Mouse (Mus musculus): ENCODE measurements around the gene Nisch.

Nisch gene

DNA sequence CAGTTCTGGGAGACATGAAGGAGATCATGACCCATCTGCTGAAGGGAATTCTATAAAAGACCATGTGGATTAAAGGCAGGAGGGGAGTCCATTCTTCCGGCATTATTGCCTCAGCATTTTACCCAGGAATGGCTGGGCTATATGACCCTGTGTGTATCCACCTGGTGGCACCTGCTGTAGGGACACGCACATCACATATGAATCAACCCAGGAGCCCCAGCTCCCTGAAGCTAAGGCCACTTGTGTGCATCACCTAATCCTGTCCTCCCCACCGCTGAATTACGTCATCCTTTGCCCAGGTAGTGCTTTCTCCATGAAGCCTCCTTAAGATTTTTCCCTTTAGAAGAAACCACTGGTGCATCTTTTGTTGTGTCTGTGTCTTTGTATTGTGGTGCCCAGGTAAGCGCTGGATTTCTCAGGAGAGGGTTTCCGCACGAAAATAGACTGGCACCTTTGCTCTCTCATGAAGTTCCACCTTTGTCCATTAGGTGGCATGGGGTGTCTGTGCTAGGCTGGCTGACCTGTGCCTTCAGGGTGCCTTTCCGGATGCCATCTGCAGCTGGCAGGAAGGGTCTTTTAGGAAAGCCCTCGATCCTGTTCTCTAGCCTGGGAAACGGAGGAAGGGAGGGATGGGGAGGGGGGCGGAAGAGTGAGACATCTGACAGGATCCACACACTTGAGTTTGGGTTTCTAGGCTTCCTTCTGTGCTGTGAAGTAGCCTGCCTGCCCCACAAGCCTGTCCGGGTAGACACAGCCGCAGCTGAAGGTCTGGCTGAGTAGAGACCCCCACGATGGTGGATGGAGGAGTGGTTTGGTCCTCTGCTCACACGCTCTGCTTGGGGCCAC, 1.4 kb downstream of the Nisch start:
- DNase-seq (ENCODE audit: low spot score in 2 of 2) = peak in 1 of 2 experiments; percentile 41

DNA sequence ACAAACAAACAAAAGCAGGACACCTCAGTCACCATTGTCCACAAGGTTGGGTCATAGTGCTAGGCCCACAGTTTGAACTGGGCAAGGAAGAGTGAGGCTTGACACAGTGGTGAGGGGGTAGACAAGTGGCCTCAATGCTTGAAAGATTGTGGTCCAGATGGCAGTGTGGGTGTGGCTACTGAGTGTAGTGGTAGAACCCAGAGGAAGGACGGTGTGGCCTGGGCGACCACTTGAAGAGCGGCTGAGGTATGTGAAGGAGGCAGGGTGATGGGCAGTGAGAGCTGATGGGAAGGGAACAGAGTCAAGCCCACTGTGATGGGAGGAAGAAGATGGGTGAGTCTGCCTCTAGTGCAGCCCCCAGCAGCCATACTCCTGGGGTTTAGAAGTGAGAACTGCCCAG, 2.1 kb downstream of the Nisch start:
- DNase-seq (ENCODE audit: low spot score in 2 of 2) = no peak

DNA sequence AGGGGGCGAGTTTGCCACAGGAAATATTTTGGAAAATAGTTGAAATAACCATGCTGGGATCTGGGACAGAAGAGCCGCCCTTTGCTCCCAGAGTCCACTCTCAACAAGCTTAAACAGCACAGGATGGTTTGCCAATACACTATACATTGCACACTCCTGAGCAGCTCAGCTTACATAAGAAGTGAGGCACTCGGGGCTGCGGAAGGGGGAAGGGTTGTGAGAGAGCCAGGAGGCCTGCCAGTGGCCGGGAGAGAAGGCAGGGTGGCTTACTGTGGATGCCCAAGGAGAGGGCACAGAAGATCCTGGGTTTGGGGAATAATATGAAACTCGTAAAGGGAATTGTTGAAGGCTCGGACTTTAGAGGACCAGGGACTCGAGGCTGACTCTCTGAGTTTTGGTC, 2.9 kb downstream of the Nisch start:
- no peak for DNase-seq (ENCODE audit: low spot score in 2 of 2)

DNA sequence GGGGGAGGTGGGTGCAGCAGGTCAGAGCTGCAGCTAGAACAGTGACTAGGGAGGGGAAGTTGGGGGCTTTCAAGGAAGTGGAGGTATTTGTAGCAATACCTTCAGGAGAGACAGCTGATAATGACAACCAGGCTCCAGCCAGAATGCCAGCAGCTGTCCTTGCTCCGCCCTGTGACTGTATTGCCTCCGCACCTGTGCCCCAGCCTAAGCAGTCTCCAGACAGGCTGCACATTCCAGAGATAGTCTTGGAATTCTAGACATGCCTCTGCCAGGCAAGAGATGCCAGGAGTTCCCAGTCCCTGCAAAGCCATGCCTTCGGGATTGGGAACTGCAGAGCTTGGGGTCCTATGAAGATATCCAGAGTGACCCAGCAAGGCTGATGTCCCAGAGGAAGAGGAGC, 4.2 kb downstream of the Nisch start:
- DNase-seq (ENCODE audit: low spot score in 2 of 2) = no peak

DNA sequence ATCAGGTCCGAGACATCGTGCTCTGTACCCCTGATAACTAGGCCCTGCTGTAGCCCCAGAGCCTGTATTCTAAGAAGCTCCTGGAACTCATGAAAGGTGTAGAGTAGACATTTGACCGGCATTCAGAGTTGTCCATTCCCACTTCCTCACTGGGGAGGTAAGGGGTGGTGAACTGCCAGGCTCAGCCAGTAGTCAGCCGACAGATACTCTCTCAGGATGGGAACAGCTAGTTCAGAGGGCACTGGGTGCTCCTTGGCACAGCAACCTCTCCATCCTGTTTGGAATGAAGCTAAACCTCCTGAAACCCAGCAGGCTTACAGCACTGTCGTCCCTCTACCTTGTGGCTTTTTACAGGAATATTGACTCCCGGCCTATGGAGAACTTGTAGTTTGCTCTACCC, 4.9 kb downstream of the Nisch start:
- DNase-seq (ENCODE audit: low spot score in 2 of 2) = no peak

DNA sequence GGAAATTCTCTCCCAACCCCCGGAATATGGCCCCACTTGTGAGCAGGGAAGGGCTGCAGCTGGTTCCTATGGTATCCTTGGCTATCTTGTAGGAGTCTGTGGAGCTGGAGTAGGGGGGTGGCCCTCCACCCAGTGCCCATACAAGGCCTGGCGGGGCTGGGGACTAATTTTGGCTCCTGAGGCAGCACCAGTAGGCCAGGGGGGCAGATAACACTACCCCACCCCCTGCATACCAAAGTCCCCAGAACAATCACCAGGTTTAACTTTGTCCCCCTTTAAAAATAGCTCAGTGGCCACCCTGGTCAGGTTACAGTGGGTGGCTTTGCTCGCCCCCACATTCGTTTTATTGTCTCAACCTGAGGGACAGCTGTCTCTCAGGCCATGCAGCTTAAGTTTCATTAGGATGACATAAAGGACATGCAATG, 7.6 kb downstream of the Nisch start:
- no peak for DNase-seq (ENCODE audit: low spot score in 2 of 2)

DNA sequence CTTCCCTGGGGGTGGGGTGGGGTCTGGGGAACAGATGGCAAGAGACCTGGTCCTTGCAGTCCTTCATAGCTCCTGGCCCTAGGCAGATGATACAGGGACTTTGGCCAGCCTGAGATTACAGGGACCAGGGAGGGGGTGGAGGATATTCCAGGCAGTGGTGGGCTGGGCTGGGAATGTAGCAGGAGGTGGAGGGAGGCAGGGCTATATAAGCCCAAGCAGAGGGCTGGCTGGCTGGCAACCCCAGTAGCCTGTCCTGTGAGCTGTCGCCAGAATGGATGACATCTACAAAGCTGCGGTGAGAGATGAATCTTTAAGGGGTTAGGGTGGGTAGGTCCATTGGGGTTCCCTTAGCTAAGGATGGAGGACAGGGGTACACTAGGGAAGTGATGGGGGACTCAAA, 8.7 kb downstream of the Nisch start, which contains the start of gene Tnnc1:
TSS of gene Tnnc1 (plus strand) at position 229 of the 400 bp plus-strand sequence.
- DNase-seq (ENCODE audit: low spot score in 2 of 2) = no peak

DNA sequence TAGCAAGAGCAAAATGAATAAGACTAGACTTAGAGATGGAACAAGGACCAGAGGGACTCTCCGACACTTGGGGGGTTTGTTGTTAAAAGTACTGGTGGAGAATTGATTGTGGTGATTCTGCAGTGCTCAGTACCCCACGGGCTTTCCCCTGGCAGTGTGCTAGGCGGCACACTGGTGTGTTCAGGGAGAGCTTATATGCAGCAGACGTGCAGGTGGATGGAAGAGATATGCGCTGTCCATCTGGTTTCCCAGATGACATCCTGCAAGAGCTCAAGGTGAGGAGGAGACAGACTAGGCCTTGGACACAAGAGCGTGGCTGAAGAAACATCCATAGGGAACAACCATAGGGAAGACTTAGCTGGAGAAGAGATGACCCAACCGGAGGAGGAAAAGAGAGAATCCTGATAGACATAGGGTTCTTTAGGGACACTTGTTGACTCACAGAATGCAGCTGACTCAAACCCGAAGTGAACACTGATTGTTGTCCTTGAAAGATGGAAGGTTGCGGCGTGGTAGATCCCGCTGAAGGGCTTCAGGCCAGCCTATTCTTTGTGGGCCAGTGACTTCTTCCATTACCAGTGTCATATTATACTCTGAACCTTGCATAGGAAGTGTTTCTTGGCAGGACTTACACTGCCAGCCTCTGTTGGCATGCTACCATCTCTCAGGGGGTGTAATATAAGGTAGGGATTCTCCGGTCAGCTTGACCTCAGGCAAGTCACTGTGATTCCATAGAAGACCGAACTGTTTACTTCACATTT, 9.5 kb downstream of the Nisch start:
- no peak for DNase-seq (ENCODE audit: low spot score in 2 of 2)

DNA sequence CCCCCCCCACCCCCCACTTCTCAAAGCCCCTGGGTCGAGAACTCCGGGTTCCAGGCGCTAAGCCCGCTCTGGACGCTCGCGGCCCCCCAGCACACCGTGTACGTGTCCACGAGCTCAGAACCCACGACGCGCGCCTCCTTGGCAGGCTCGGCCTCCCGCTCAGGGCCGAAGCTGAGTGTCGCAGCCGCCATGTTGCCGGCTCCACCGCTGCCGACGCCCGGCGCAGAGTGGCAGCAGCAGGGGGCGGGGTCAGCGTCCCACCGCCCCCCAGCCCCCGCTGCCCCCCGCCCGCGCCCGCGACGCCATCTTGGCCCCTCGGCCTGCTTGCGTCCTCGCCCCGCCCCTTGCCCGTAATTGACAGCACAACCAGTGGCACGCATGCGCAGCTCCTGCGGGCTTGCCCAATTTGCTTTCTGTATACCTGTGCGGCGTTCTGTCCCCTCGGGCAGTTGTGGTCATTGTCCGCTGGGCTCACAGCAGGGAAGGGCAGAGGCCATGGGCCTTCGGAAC, 10.2 kb downstream of the Nisch start:
- DNase-seq (ENCODE audit: low spot score in 2 of 2) = peak; percentile 92 to 94

DNA sequence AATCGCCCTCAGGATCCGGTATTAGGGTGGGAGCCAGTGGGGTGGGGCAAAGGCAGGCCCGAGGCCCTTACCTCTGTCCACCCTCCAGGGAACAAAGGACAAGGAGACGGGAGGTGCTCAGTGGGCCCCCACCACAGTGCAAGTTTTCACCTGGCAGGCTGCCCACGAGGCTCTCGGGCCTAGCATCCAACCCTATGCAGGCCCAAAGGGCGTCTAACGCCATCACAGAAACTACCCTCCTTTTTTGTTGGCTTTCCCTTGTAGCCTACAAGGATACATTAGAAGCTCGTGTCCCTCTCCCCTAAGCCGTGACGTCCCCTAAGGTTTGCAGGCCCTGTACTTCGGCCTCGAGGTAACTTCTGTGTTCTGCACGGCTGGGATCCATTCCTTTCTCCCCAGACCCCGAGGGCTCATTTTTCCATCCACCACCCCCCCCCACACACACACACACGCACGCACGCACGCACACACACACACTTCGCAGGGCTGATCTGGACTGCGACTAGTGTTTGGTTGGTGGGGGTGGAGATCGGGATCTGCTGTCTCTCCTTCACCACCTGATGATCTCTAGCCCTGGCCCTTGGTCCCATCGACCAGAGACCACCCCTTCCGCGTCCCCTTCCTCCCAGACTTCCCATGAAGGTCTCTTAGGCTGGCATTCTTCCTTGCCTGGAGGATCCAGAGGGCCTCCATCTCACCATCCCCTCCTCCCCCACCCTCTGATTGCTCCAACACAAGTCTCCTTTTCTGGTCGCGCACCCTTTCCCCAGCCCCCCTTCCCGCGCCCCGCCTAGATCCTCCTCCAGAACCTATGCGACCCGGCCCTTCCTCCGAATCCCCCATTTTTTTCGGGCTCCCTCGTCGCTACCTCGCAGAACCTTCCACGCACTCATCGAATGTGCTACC, 10.9 kb downstream of the Nisch start:
- DNase-seq (ENCODE audit: low spot score in 2 of 2) = peak in 1 of 2 experiments; percentile 46

DNA sequence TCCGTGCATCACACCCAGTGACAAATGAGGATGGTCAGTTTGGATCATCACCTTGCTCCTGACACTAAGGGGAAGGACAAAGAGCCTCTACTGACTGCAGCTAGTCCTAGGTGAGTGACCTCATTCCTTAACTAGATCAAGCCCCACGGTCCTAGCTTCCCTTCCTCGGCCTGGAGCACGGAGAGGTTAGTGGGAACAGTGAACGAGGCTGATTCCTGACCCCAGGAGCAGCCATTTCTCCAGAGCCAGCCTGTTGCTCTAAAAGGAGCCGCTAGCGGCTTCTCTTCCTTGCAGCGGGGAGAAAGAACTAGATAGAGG, 11.5 kb downstream of the Nisch start:
- DNase-seq (ENCODE audit: low spot score in 2 of 2) = no peak

DNA sequence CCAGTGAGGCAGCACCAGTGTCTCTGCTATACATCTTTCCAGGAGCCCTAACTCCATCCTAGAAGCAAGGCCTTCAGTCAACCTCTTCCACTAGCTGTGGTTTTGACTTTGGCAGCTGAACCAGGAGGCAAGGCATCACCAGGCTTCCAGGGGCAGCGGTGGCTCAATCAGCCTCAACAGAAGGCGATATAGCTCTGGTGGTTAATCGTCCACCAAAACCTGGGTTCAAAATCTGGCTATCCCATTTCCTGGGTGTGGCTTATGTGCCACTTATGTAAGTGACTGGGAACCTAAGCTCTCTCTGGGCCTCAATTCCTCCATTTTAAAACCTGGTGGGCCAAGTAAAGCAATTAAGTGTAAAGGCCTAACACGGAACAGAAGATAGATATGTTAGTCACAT, 11.9 kb downstream of the Nisch start:
- no peak for DNase-seq (ENCODE audit: low spot score in 2 of 2)

DNA sequence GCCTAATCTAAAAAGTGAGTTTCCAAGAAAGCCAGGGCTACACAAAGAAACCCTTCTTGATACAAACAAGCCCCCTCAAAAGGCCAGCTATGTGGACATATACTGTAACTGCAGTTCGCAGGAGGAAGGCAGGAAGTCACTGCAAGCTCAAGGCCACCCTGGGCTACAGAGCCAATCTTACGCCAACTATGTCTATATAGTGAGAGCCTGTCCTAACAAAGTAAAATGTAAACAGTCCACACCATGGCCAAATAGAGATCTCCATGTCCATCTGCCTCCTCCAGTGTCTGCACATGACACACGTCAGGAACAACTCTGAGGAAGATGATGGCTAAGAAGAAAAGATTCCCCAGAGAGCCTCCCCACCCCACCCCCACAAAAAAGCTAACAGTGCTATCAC, 16.7 kb downstream of the Nisch start:
- no peak for DNase-seq (ENCODE audit: low spot score in 2 of 2)

DNA sequence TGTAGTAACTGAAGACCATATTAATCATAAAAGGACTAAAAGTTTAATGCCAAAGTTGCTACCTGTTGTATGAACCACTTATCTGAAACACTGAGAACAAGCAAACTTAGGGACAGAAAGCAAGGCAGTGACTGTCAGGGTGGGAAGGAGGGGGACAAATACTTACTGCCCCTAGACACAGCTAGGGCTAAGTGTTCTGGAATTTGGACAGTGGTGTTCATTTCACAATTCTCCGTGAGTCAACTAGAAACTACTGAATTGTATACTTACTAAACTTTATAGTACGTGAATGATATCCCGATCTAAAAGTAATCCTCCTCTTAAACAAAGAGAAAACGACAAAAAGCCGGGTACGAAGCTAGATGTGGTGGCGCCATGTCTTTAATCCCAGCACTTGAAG, 17.1 kb downstream of the Nisch start:
- no peak for DNase-seq (ENCODE audit: low spot score in 2 of 2)

DNA sequence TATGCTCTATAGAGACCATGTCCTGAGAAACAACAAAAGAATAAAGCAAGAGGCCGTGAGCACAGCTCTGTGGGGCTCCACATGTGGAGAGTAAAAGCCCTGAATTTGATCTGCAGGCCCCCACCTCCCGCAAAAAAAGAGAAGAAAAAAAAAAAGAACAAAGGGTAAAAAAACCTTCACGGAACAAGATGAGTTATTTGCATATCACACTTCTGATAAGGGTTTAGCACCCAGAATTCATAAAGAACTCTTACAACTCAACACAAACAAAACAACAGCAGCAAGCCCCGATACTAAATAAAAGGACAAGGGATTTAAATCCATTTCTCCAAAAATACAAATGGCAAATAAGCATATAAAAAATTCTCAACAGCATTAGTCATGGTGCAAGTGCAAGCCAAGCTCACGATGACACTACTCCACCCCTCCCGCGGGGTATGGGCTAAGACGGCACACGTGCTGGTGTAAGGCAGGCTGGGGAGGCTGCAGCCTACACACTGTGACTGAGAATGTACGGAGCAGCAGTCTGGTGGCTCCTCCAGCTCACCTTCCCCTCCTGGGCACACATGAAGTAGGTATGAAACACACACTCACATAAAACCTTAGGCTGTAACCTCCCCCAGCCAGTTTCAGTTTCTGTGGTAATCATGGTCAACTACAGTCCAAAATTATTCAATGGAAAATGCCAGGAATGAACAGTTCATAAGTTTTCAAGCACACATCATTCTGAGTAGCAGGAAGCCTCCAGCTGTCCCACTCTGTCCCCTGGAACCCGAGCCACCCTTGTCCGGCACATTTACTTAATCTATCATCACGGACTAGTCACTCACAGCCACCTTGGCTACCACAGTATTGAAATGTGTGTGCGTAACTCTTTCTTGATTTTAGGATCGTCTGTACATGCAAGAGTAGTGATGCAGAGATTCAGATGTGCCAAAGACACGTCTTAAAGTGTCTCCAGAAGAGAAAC, 18.9 kb downstream of the Nisch start:
- peak in 1 of 2 experiments; percentile 64 for DNase-seq (ENCODE audit: low spot score in 2 of 2)

DNA sequence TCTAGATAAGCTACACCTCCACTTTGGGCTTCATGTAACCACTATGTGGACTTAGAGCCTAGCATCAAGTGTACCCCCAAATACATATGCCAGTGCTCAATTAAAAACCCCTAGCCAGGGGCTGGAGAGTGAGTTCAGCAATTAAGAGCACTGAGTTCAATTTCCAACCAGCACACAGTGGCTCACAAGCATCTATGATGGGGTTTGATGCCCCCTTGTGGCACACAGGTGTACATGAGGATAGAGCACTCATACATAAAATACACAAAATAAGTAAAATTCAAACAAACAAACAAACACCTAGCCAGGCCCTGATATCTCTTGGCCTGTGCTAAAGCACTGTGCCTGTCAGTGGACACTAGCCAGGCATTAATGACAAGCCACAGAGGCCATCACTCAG, 20.8 kb downstream of the Nisch start:
- no peak for DNase-seq (ENCODE audit: low spot score in 2 of 2)

DNA sequence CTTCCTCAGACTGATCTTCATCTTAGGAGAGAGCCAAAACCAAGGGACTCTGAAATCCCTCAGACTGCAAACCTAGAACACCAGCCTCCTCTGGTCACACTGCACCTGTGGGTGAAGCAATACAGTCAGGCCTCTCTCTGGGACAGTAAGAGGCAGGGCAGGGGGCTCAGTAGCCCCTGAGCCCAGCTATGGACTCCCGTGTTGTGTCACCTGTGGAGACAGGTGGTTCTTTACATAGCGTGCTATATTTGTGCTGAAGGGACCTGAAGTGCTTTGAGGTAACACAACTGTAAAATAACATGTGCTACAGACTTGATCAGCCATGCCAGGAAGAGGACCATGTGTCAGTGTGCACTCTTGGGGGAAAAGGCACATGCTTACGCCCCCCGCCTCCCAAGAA, 21.2 kb downstream of the Nisch start:
- DNase-seq (ENCODE audit: low spot score in 2 of 2) = no peak

DNA sequence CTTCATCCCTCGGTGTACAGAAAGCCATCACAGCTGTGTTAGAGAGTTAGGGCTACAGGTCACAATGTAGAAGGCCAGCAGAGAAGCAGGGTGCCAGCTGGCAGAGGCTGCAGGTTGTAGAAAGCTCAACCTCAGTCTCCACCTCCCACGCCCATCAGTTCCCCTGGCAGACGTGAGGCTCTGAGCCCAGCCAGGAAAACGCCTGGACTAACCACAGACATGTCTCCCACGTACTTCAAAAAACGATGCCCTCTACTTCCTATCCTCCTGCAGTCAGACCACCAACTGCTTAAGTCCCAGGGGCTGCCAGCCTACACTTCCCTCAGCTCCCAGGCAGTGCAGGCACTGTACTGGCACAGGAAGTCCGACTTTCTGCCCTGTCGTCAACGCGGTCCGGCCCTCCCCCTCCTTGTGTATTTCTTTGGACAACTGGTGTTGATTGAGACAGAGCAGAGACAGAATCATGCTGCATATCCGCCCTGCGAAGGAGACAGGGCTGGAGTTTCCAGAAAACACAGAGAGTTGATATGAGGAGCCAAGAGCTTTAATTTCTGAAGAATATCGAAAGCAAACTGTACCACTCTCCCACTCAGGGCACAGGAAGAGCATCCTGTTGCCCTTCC, 21.7 kb downstream of the Nisch start:
- peak in 1 of 2 experiments; percentile 79 for DNase-seq (ENCODE audit: low spot score in 2 of 2)

DNA sequence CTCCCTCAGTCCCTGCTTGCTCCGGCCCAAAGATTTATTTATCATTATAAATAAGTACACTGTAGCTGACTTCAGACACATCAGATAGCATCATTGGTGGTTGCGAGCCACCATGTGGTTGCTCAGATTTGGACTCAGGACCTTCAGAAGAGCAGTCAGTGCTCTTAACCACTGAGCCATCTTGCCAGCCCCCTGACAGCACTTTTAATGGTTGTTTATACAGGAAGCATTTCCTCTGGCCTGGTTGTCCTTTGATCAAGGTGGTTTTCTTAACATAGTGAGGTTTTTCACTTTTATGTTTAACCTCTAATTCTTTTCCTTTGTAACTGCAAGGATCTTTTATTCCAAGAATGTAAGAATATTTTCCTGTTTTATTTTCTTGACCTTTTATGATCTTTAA, 22.3 kb downstream of the Nisch start:
- no peak for DNase-seq (ENCODE audit: low spot score in 2 of 2)

DNA sequence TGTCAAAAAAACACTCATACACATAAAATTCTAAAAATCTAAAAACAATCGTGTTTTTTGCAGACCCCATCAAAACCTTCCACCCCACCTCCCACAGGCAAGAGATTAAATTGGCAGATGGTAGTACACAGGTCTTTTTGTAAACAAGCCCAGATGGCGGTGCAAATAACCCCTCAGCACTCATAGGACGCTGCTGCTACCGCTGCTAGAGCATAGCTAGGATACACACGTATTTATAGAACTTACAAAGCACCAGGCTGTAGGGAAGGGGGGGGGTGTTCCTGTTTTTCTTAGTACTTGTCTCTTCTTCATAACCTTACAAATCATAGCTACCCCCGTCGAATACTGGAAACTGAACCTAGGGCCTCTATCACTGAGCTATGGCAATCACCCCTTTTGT, 23.0 kb downstream of the Nisch start:
- no peak for DNase-seq (ENCODE audit: low spot score in 2 of 2)
